Mouse (Mus musculus) liver, adult 2 months (tissue): ENCODE measurements around the gene 1700123O20Rik.

Experiments used
- CTCF ChIP-seq: fragments of 200-500 bp; IDR thresholded peaks from 2 replicates; pipeline ENCODE4 v1.5.1; 2011; ENCODE audit warnings: low read depth, low read length, control low read depth
- POLR2A ChIP-seq: fragments of 200-500 bp; IDR thresholded peaks from 2 replicates; pipeline ENCODE4 v1.6.1; 2011; ENCODE audit warnings: low read length, control low read depth; ENCODE audit not compliant: insufficient read depth; ENCODE audit errors: extremely low read depth

- TF ChIP-seq CTCF (peak; percentile 83), POLR2A (no peak)
These were observed 44.6 kb upstream of the 1700123O20Rik start, which contains the start of gene Cdh24 for GRCm38 (mm10) chr14:54641305-54641969.
